Mouse (Mus musculus) forebrain, embryonic 11.5 days (tissue): ENCODE results near the gene Eif4g1. TPM values are rescaled to one million over a fixed set of nuclear protein-coding genes. Genes with fewer than 3 reads are reported as not detected.

Experiments used
- ATAC-seq: fragments of 200-750 bp; cut with Nextera tagmentation; replicated peaks from 2 replicates; pipeline ENCODE4 v1.8.0; 2017; ENCODE audit warnings: moderate TSS enrichment; ENCODE audit not compliant: low FRiP score
- DNase-seq: peaks from one replicate; pipeline ENCODE4 v3.0.0-alpha.2; 2017; ENCODE audit warnings: low spot score
- H3K27ac ChIP-seq: fragments of 300-500 bp; sonication (generic); 2 replicates; pipeline ENCODE4 v1.5.1; 2014; ENCODE audit warnings: low read depth, low read length
- H3K27me3 ChIP-seq: fragments of 300-500 bp; sonication (generic); 2 replicates; pipeline ENCODE4 v1.6.1; 2014; ENCODE audit warnings: mild to moderate bottlenecking, low read length, mixed read lengths; ENCODE audit not compliant: control insufficient read depth, insufficient read depth
- H3K36me3 ChIP-seq: fragments of 300-500 bp; sonication (generic); 2 replicates; pipeline ENCODE4 v1.6.1; 2014; ENCODE audit warnings: mild to moderate bottlenecking, low read length, moderate library complexity, mixed read lengths; ENCODE audit not compliant: control insufficient read depth, insufficient read depth
- H3K4me1 ChIP-seq: fragments of 300-500 bp; sonication (generic); replicated peaks from 2 replicates; pipeline ENCODE4 v1.6.1; 2014; ENCODE audit warnings: low read length, mixed read lengths; ENCODE audit not compliant: control insufficient read depth, insufficient read depth
- H3K4me2 ChIP-seq: fragments of 300-500 bp; sonication (generic); 2 replicates; pipeline ENCODE4 v1.6.1; 2014; ENCODE audit warnings: low read depth, mild to moderate bottlenecking, low read length, moderate library complexity, mixed read lengths; ENCODE audit not compliant: severe bottlenecking
- H3K4me3 ChIP-seq: fragments of 300-500 bp; sonication (generic); 2 replicates; pipeline ENCODE4 v1.5.1; 2014; ENCODE audit warnings: low read depth, low read length
- H3K9ac ChIP-seq: fragments of 300-500 bp; sonication (generic); 2 replicates; pipeline ENCODE4 v1.6.1; 2014; ENCODE audit warnings: low read length
- H3K9me3 ChIP-seq: fragments of 300-500 bp; sonication (generic); 2 replicates; pipeline ENCODE4 v1.6.1; 2016; ENCODE audit warnings: low read length, mixed read lengths; ENCODE audit not compliant: control insufficient read depth
- WGBS: fragments of 180-500 bp; shearing (Covaris S2); extraction: QIAGEN DNeasy Blood & Tissue Kit; methylation state at CpG from one replicate; pipeline ENCODE4 v1.1.7; 2014; 5-methylcytosine and 5-hydroxymethylcytosine counted together
- polyA plus RNA-seq: library from polyadenylated mRNA; unstranded; fragments of >200 nt; fragmentation: Nextera tagmentation; extraction: Ambion mirVana; gene quantifications from 2 replicates; pipeline ENCODE4 v1.2.1, GENCODE M21; 2014

Eif4g1 gene
- polyA plus RNA-seq, 1 experiment from 2014 or later = 186 TPM

- Histone ChIP-seq H3K9ac (no peak overlapping the region), H3K4me3 (no peak overlapping the region), H3K27ac (no peak overlapping the region), H3K4me1 (peaks cover 8% of the 10 kb centered on the region), H3K9me3 (no peaks in the 10 kb centered on the region), H3K36me3 (peaks cover 28% of the 10 kb centered on the region), H3K4me2 (no peak overlapping the region), H3K27me3 (no peaks in the 10 kb centered on the region)
- no peak for ATAC-seq
- DNase-seq = no peak
- WGBS = 85% methylated on average over 4 of the region's 4 CpGs
Observed at GRCm38 (mm10) chr16:20676702-20677101, 8.6 kb downstream of the Eif4g1 start.

- Histone ChIP-seq H3K9me3 (no peaks in the 10 kb centered on the region), H3K27ac (no peak overlapping the region), H3K4me2 (no peak overlapping the region), H3K9ac (no peak overlapping the region), H3K4me3 (no peak overlapping the region), H3K27me3 (no peaks in the 10 kb centered on the region), H3K4me1 (peaks cover 8% of the 10 kb centered on the region), H3K36me3 (peaks cover 32% of the 10 kb centered on the region)
- DNase-seq (no peak), ATAC-seq (no peak)
- WGBS = 86% methylated on average over 5 of the region's 5 CpGs
Observed at GRCm38 (mm10) chr16:20677380-20677779, 9.3 kb downstream of the Eif4g1 start.

GRCm38 (mm10) chr16:20677974-20678675 is 10.0 kb downstream of the Eif4g1 start:
- Histone ChIP-seq H3K9me3 (no peaks in the 10 kb centered on the region), H3K4me2 (no peak overlapping the region), H3K4me1 (peaks cover 8% of the 10 kb centered on the region), H3K27ac (no peak overlapping the region), H3K4me3 (no peak overlapping the region), H3K9ac (no peak overlapping the region), H3K27me3 (no peaks in the 10 kb centered on the region), H3K36me3 (peaks cover 35% of the 10 kb centered on the region)
- WGBS = 93% methylated on average over 10 of the region's 10 CpGs
- ATAC-seq (no peak), DNase-seq (no peak)

GRCm38 (mm10) chr16:20690774-20691173 is 22.7 kb downstream of the Eif4g1 start:
- Histone ChIP-seq H3K4me2 (no peak overlapping the region), H3K4me3 (no peak overlapping the region), H3K36me3 (peaks cover 31% of the 10 kb centered on the region), H3K9ac (no peak overlapping the region), H3K27me3 (no peaks in the 10 kb centered on the region), H3K4me1 (peaks cover 16% of the 10 kb centered on the region; the same call in 1 of the 2 replicates), H3K9me3 (no peaks in the 10 kb centered on the region), H3K27ac (no peak overlapping the region)
- DNase-seq (no peak), ATAC-seq (no peak)
- 93% methylated on average over 3 of the region's 3 CpGs for WGBS

GRCm38 (mm10) chr16:20691617-20692016 is 23.5 kb downstream of the Eif4g1 start:
- Histone ChIP-seq H3K27ac (no peak overlapping the region), H3K9me3 (no peaks in the 10 kb centered on the region), H3K9ac (no peak overlapping the region), H3K4me1 (peaks cover 19% of the 10 kb centered on the region), H3K4me2 (no peak overlapping the region), H3K4me3 (no peak overlapping the region), H3K36me3 (peaks cover 24% of the 10 kb centered on the region), H3K27me3 (no peaks in the 10 kb centered on the region)
- ATAC-seq (no peak), DNase-seq (no peak)
- WGBS = 74% methylated on average over 1 of the region's 1 CpGs

GRCm38 (mm10) chr16:20692241-20692965 is 24.3 kb downstream of the Eif4g1 start:
- ATAC-seq = no peak
- H3K27ac ChIP-seq = no peak overlapping the region
- H3K9me3 ChIP-seq = no peaks in the 10 kb centered on the region
- no peak overlapping the region for H3K9ac ChIP-seq
- H3K4me3 ChIP-seq = peak overlapping the region; percentile 54; the same call in 1 of the 2 replicates
- H3K4me1 ChIP-seq = peaks cover 21% of the 10 kb centered on the region
- H3K27me3 ChIP-seq = no peaks in the 10 kb centered on the region
- no peak for DNase-seq
- 43% methylated on average over 16 of the region's 16 CpGs for WGBS
- H3K36me3 ChIP-seq = peaks cover 20% of the 10 kb centered on the region
- no peak overlapping the region; the same call in 1 of the 2 replicates for H3K4me2 ChIP-seq

GRCm38 (mm10) chr16:20693111-20693701 is 25.1 kb downstream of the Eif4g1 start, which contains the start of gene Fam131a:
Gene Fam131a (plus strand): TSS chr16:20693241.
- Histone ChIP-seq H3K4me1 (peaks cover 21% of the 10 kb centered on the region), H3K36me3 (peaks cover 20% of the 10 kb centered on the region), H3K27me3 (no peaks in the 10 kb centered on the region), H3K4me2 (peak within 1 kb of the TSS; percentile 78), H3K4me3 (peak within 1 kb of the TSS; percentile 54), H3K9me3 (no peaks in the 10 kb centered on the region), H3K27ac (peak within 1 kb of the TSS; percentile 66), H3K9ac (peak within 1 kb of the TSS; percentile 74)
- under 1% methylated on average over 35 of the region's 37 CpGs for WGBS
- ATAC-seq (peak; percentile 91), DNase-seq (peak; percentile 97)

GRCm38 (mm10) chr16:20694781-20695180 is 26.7 kb downstream of the Eif4g1 start:
- no peak for ATAC-seq
- Histone ChIP-seq H3K36me3 (peaks cover 6% of the 10 kb centered on the region), H3K9ac (no peak overlapping the region), H3K27me3 (no peaks in the 10 kb centered on the region), H3K9me3 (no peaks in the 10 kb centered on the region), H3K4me2 (no peak overlapping the region), H3K27ac (no peak overlapping the region), H3K4me3 (no peak overlapping the region), H3K4me1 (peaks cover 21% of the 10 kb centered on the region)
- DNase-seq = no peak
- WGBS = 86% methylated on average over 8 of the region's 8 CpGs
